ENCODE assay signal across 8 mouse cellular contexts in genomic region chr12:24952147-24952546, GRCm38 (mm10). TPM values are rescaled to one million over a fixed set of nuclear protein-coding genes. Genes with fewer than 3 reads are reported as not detected.
DNase-seq lines count a peak whose midpoint lies in the region; ATAC-seq lines count a peak whose summit lies in the region.

No protein-coding gene starts in this region.

- H3K27me3 ChIP-seq in hindbrain, embryonic 11.5 days (ENCODE audit: control insufficient read depth, insufficient read depth, low read length) = no peaks in the 10 kb centered on the region

- H3K4me1 ChIP-seq in hindbrain, embryonic 11.5 days (replicated peaks; ENCODE audit: control insufficient read depth, insufficient read depth, low read length) = no peaks in the 10 kb centered on the region

- WGBS in hindbrain, embryonic 11.5 days = 60% methylated on average over 6 of the region's 6 CpGs

- ATAC-seq in hindbrain, embryonic 11.5 days (ENCODE audit: low FRiP score) = peak; percentile 47; the same call in 1 of the 2 replicates
- peak; percentile 84 for ATAC-seq in megakaryocyte, adult 5-6 weeks (ENCODE audit: poor library complexity, severe bottlenecking)

- peaks cover 5% of the 10 kb centered on the region; the same call in 1 of the 2 replicates for H3K36me3 ChIP-seq in hindbrain, embryonic 11.5 days (ENCODE audit: control insufficient read depth, insufficient read depth, low read length)

- H3K4me2 ChIP-seq in hindbrain, embryonic 11.5 days (replicated peaks; ENCODE audit: low read depth, low read length) = no peak overlapping the region

- no peaks in the 10 kb centered on the region for H3K9me3 ChIP-seq in hindbrain, embryonic 11.5 days (ENCODE audit: control insufficient read depth, low read length)

- H3K4me3 ChIP-seq in hindbrain, embryonic 11.5 days (ENCODE audit: low read depth, low read length) = no peak overlapping the region

- peak; percentile 53 to 57 for DNase-seq in adrenal gland, adult 18-20 months (ENCODE audit: low spot score in 2 of 2)
- DNase-seq in adrenal gland, adult 8-10 months = no peak
- peak; percentile 33 for DNase-seq in WW6 (ENCODE audit: low read depth, low spot score)
- peak; percentile 71 for DNase-seq in embryo, embryonic 10 days (ENCODE audit: low spot score)
- peak; percentile 82 for DNase-seq in hindbrain, embryonic 11.5 days (ENCODE audit: low spot score)
- peak; percentile 34 to 47 for DNase-seq in layer of hippocampus, postnatal 36 days
- peak; percentile 44 for DNase-seq in right cerebral cortex, postnatal 25 days

- no peak overlapping the region for H3K27ac ChIP-seq in hindbrain, embryonic 11.5 days (ENCODE audit: low read depth, low read length)

- H3K9ac ChIP-seq in hindbrain, embryonic 11.5 days (ENCODE audit: low read depth, low read length) = no peak overlapping the region

RNA-seq across cellular contexts. Expression of gene Kidins220, which starts 22.6 kb away (rescaled TPM):
- total RNA-seq in adrenal gland, adult 18-20 months (2021) = 10 to 100 TPM; 75.4 to 97.5 TPM
- 100 to 1,000 TPM; 105 to 132 (median 121) TPM for total RNA-seq in adrenal gland, adult 8-10 months (2022)
- 65.9 and 69.2 TPM in 2 replicates for polyA plus RNA-seq in hindbrain, embryonic 11.5 days (2014; fragmentation: Nextera tagmentation; extraction: Ambion mirVana)
- 100 to 1,000 TPM; 364 to 366 TPM for total RNA-seq in layer of hippocampus, postnatal 36 days (2021)
- total RNA-seq in megakaryocyte, adult 5-6 weeks (2015) = 29.2 and 36.2 TPM in 2 replicates
- 70.2 and 83.9 TPM in 2 replicates for total RNA-seq in megakaryocyte, adult 5-6 weeks (2017)
